Mouse (Mus musculus) midbrain, postnatal 0 days (tissue): ENCODE measurements around the gene Dbndd2. TPM values are rescaled to one million over a fixed set of nuclear protein-coding genes. Genes with fewer than 3 reads are reported as not detected.

ENCODE experiments used
- ATAC-seq: fragments of 200-750 bp; cut with Nextera tagmentation; 2 replicates; pipeline ENCODE4 v1.8.0; 2017; ENCODE audit warnings: moderate number of reproducible peaks, mild to moderate bottlenecking, moderate TSS enrichment, moderate library complexity; ENCODE audit not compliant: low FRiP score
- DNase-seq: peaks from one replicate; pipeline ENCODE4 v3.0.0-alpha.2; 2015; ENCODE audit warnings: low spot score
- H3K27ac ChIP-seq: fragments of 300-500 bp; sonication (generic); 2 replicates; pipeline ENCODE4 v1.5.1; 2014; ENCODE audit warnings: low read depth, mild to moderate bottlenecking, low read length, mixed read lengths
- H3K27me3 ChIP-seq: fragments of 300-500 bp; sonication (generic); 2 replicates; pipeline ENCODE4 v1.6.1; 2014; ENCODE audit warnings: low read length, control low read depth, mixed read lengths; ENCODE audit not compliant: insufficient read depth
- H3K36me3 ChIP-seq: fragments of 300-500 bp; sonication (generic); 2 replicates; pipeline ENCODE4 v1.6.1; 2014; ENCODE audit warnings: low read length, control low read depth, mixed read lengths; ENCODE audit not compliant: insufficient read depth
- H3K4me1 ChIP-seq: fragments of 300-500 bp; sonication (generic); 2 replicates; pipeline ENCODE4 v1.6.1; 2014; ENCODE audit warnings: mild to moderate bottlenecking, control low read depth, antibody characterized with exemption, low read length, mixed read lengths; ENCODE audit not compliant: insufficient read depth
- H3K4me2 ChIP-seq: fragments of 300-500 bp; sonication (generic); 2 replicates; pipeline ENCODE4 v1.6.1; 2014; ENCODE audit warnings: low read depth, mild to moderate bottlenecking, low read length, mixed read lengths; ENCODE audit not compliant: poor library complexity, severe bottlenecking
- H3K4me3 ChIP-seq: fragments of 300-500 bp; sonication (generic); 2 replicates; pipeline ENCODE4 v1.5.1; 2014; ENCODE audit warnings: low read depth, mild to moderate bottlenecking, low read length, moderate library complexity
- H3K9ac ChIP-seq: fragments of 300-500 bp; sonication (generic); replicated peaks from 2 replicates; pipeline ENCODE4 v1.6.1; 2014; ENCODE audit warnings: mild to moderate bottlenecking, low read length, moderate library complexity, mixed read lengths; ENCODE audit not compliant: poor library complexity, severe bottlenecking
- H3K9me3 ChIP-seq: fragments of 300-500 bp; sonication (generic); 2 replicates; pipeline ENCODE4 v1.6.1; 2016; ENCODE audit warnings: low read length, control low read depth
- CTCF ChIP-seq: IDR thresholded peaks from 2 replicates; pipeline ENCODE4 v1.5.1; 2016; ENCODE audit warnings: antibody characterized with exemption, mild to moderate bottlenecking
- WGBS: fragments of 180-500 bp; shearing (Covaris S2); extraction: QIAGEN DNeasy Blood & Tissue Kit; methylation state at CpG from one replicate; pipeline ENCODE4 v1.1.7; 2014; 5-methylcytosine and 5-hydroxymethylcytosine counted together
- polyA plus RNA-seq: library from polyadenylated mRNA; unstranded; fragments of >200 nt; fragmentation: Nextera tagmentation; extraction: Ambion mirVana; gene quantifications from 2 replicates; pipeline ENCODE4 v1.2.1, GENCODE M21; 2015
- total RNA-seq: library from RNA; depleted of rRNA; stranded (reverse); fragments of >200 nt; gene quantifications from 2 replicates; pipeline ENCODE4 v1.2.3, GENCODE M21; 2014

The Dbndd2 gene
- total and polyA plus RNA-seq, 2 experiments from 2014 or later: 25.4 to 26.7 TPM

GRCm38 (mm10) chr2:164518266-164519170 is 32.6 kb downstream of the Dbndd2 start:
- no peak for ATAC-seq
- 52% methylated on average over 11 of the region's 11 CpGs for WGBS
- no peak for TF ChIP-seq CTCF
- H3K4me3 ChIP-seq: no peak overlapping the region
- H3K27ac ChIP-seq: no peak overlapping the region
- H3K4me2 ChIP-seq: no peak overlapping the region
- H3K9ac ChIP-seq: no peak overlapping the region
- no peaks in the 10 kb centered on the region; the same call in 1 of the 2 replicates for H3K27me3 ChIP-seq
- H3K4me1 ChIP-seq: no peaks in the 10 kb centered on the region
- no peak for DNase-seq
- 0 out of 2 replicates have a peak, but pooled peaks cover 3% of the 10 kb centered on the region for H3K9me3 ChIP-seq
- no peaks in the 10 kb centered on the region for H3K36me3 ChIP-seq

GRCm38 (mm10) chr2:164519171-164519526 is 33.2 kb downstream of the Dbndd2 start:
- Histone ChIP-seq H3K4me1 (no peaks in the 10 kb centered on the region), H3K9me3 (0 out of 2 replicates have a peak, but pooled peaks cover 3% of the 10 kb centered on the region), H3K4me2 (no peak overlapping the region), H3K27ac (no peak overlapping the region), H3K27me3 (no peaks in the 10 kb centered on the region), H3K9ac (no peak overlapping the region), H3K4me3 (no peak overlapping the region), H3K36me3 (no peaks in the 10 kb centered on the region)
- DNase-seq (no peak), ATAC-seq (no peak)
- 79% methylated on average over 6 of the region's 6 CpGs for WGBS
- no peak for TF ChIP-seq CTCF

GRCm38 (mm10) chr2:164520782-164521181 is 34.9 kb downstream of the Dbndd2 start:
- Histone ChIP-seq H3K9me3 (0 out of 2 replicates have a peak, but pooled peaks cover 3% of the 10 kb centered on the region), H3K4me2 (no peak overlapping the region), H3K36me3 (no peaks in the 10 kb centered on the region), H3K4me3 (no peak overlapping the region), H3K4me1 (no peaks in the 10 kb centered on the region), H3K27ac (no peak overlapping the region), H3K9ac (no peak overlapping the region), H3K27me3 (no peaks in the 10 kb centered on the region)
- WGBS: 24% methylated on average over 3 of the region's 3 CpGs
- ATAC-seq (no peak), DNase-seq (peak; percentile 41)
- peak; percentile 70 for TF ChIP-seq CTCF

- H3K36me3 ChIP-seq: no peaks in the 10 kb centered on the region
- WGBS: 15% methylated on average over 11 of the region's 11 CpGs
- DNase-seq (no peak), ATAC-seq (no peak)
- TF ChIP-seq CTCF: no peak
- no peaks in the 10 kb centered on the region for H3K4me1 ChIP-seq
- 0 out of 2 replicates have a peak, but pooled peaks cover 3% of the 10 kb centered on the region for H3K9me3 ChIP-seq
- H3K27ac ChIP-seq: no peak overlapping the region
- H3K4me3 ChIP-seq: no peak overlapping the region
- no peak overlapping the region for H3K9ac ChIP-seq
- H3K27me3 ChIP-seq: no peaks in the 10 kb centered on the region
- no peak overlapping the region for H3K4me2 ChIP-seq
Measured at GRCm38 (mm10) chr2:164521841-164522240, 35.9 kb downstream of the Dbndd2 start.

GRCm38 (mm10) chr2:164522280-164522679 is 36.4 kb downstream of the Dbndd2 start:
- Histone ChIP-seq H3K27ac (no peak overlapping the region), H3K4me2 (no peak overlapping the region), H3K27me3 (no peaks in the 10 kb centered on the region), H3K9me3 (0 out of 2 replicates have a peak, but pooled peaks cover 3% of the 10 kb centered on the region), H3K4me1 (no peaks in the 10 kb centered on the region), H3K9ac (no peak overlapping the region), H3K4me3 (no peak overlapping the region), H3K36me3 (no peaks in the 10 kb centered on the region)
- WGBS: 19% methylated on average over 8 of the region's 8 CpGs
- no peak for TF ChIP-seq CTCF
- DNase-seq (no peak), ATAC-seq (no peak)

GRCm38 (mm10) chr2:164523301-164523773 is 37.4 kb downstream of the Dbndd2 start:
- Histone ChIP-seq H3K9ac (no peak overlapping the region), H3K4me2 (no peak overlapping the region), H3K27ac (no peak overlapping the region), H3K36me3 (no peaks in the 10 kb centered on the region), H3K4me3 (no peak overlapping the region), H3K27me3 (no peaks in the 10 kb centered on the region), H3K9me3 (0 out of 2 replicates have a peak, but pooled peaks cover 3% of the 10 kb centered on the region), H3K4me1 (no peaks in the 10 kb centered on the region)
- 88% methylated on average over 10 of the region's 10 CpGs for WGBS
- TF ChIP-seq CTCF: no peak
- ATAC-seq: no peak
- no peak for DNase-seq
